Mouse (Mus musculus) telencephalon, adult 2 months (tissue): ENCODE data around the gene Vamp8.

Source experiments
- DNase-seq: peaks from one replicate; pipeline ENCODE4 v3.0.0-alpha.2; 2011; ENCODE audit warnings: low read depth, low spot score

The Vamp8 gene

GRCm38 (mm10) chr6:72405356-72405755 is 14.9 kb upstream of the Vamp8 start:
- no peak for DNase-seq

GRCm38 (mm10) chr6:72401875-72402274 is 11.4 kb upstream of the Vamp8 start:
- no peak for DNase-seq

DNA sequence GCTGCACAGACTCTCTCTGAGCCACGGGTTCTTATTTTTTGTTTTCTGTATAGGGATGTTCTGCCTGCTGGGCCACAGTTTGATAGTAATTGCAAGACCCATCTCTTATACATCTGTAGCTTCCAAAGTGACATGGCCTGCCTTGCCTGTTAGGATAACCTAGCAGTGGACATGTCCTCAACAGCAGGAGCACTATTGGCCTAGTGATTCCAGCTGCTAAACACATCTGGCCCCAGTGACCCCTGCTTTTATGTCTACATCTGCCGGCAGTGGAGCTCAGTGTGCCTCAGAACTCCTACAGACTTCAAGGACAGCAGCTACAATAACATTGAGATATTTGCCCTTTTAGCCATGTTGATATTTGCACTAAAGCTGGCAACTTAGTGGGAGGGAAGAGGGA is 9.5 kb upstream of the Vamp8 start:
- no peak for DNase-seq

- no peak for DNase-seq
Measured at GRCm38 (mm10) chr6:72396837-72397251, 6.3 kb upstream of the Vamp8 start.

- DNase-seq, result no peak
Measured at GRCm38 (mm10) chr6:72392341-72392740, 1.8 kb upstream of the Vamp8 start.

DNA sequence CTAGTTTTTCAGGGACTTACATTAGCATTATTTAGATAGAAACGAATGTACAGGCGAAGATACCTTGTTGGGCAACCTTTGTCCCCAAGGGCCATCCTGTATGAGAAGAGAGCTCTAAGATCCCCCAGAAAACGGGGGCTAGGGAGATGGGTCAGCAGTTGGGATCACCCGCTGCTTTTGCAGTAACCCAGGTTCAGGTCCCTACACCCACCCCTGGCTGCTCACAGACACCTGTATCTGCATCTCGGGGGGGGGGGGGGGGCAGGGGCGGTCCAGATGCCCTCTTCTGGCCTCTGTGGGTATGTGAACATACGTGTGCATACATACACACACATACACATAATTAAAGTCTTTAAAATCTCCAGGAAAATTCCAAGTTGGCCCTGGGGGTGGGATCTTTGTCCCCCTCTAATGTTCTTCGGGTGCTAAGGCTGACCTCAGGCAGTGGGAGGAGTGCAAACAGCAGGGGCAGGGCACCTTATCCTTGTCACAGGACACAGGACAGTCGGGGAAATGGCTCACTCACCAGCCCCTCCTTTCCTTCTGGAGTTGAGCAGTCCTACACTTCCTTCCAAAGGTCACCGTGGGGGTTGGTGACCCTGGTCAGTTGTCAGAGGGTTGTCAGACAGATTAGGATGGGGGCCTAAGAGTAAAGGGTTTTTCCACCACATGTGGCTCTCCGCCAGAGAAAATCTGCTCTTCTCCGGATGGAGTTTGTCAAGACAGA is 455 bp upstream of the Vamp8 start:
- DNase-seq, result no peak

DNA sequence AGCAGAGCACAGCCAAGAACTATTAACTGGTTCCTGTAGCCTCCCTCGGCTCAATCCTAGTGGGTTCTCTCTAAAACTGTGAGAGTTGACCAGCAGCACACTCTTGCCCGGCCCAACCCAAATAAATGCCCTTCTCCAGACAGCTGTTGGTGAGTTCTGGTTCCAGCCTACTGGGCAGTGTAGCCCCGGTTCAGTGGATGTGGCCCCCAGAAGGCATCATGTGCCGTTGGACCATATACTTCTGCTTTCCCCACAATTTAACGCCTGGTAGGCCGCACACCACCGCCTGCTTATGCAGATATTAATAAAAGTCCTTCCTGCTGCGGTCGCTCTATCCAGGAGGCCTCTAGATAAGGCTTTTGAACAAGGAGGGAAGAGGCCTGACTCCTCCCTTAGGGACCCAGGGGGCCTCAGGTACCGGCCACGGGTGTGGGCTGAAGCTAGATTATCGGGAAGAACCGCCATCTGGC is 997 bp downstream of the Vamp8 start:
- no peak for DNase-seq

DNA sequence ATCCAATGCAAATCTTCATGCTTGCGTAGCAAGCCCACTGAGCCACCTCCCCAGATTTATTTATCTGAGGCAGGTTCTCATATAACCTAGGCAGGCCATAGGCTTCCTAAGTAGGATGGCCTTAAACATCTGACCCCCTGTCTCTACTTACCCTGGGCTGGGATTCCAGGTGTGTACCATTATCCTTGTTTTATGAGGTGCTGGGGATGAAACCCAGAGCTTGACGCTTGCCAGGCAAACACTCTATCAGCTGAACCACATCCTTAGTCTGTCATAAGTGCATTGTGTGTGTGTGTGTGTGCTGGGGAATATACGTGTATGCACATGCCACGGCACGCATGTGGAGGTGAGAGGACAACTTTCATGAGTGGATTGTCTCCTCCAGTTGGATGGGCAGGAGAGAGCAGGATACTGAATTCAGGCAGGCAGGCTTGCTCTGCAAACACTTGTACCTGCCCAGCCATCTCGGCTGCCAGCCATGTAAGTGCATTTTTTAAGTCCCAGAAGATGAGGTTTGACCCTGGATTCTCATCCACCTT is 1.6 kb downstream of the Vamp8 start:
- no peak for DNase-seq

DNA sequence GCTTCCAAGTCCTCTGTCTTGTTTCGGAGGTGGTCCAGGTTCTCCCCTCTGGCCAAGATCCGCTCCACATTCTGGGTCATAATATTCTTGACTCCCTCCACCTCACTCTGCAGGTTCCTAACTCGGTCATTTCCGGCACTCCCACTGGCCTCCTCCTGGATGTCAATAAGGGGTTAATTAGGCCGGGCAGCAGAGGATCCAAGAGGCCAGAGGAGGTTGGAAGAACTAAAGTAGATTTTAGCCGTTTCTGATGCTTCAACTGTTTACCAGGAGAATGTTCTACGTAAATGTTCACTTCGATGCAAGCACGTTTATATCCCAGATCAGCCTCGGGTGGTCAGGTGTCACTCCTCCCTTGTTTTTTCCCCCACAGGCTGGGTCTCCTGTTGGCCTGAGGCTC is 2.2 kb downstream of the Vamp8 start:
- no peak for DNase-seq

DNA sequence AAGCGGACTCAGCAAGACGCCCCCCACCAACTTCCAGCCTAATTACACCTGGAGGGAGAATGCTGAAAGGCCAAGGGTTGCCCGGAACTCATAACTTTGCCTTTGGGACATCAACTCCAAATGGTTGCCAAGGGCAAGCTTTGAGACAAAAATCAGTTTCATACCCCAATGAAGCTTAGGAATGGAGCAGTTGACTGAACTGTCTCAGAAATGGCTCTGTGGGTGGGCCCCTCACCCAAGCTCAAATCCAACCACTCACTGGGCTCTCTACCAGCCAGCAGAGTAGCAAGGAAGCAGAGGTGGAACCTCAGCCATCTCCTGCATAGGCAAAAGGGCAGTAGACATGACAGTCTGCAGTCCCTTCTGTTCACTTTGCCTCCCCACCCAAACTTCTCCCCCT is 2.7 kb downstream of the Vamp8 start:
- no peak for DNase-seq

GRCm38 (mm10) chr6:72386561-72386960 is 3.9 kb downstream of the Vamp8 start:
- DNase-seq, result no peak

DNA sequence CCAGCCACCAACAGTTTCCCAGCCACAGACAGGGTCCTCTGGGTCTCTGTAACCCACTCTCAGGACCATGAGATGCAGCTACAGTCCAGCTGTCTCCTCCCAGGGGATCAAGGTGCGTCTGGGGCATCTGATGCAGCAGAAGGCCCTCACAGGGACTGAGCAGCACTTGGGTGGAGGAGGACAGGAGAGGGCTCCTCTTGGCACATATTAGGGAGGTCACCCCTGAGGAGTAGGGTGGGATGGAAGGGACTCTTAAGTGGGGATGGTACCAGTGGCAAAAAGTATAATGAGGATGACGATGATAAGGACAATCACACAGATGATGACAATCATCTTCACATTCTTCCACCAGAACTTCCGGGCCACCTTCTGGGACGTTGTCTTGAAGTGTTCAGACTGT is 5.2 kb downstream of the Vamp8 start:
- DNase-seq, result no peak

DNA sequence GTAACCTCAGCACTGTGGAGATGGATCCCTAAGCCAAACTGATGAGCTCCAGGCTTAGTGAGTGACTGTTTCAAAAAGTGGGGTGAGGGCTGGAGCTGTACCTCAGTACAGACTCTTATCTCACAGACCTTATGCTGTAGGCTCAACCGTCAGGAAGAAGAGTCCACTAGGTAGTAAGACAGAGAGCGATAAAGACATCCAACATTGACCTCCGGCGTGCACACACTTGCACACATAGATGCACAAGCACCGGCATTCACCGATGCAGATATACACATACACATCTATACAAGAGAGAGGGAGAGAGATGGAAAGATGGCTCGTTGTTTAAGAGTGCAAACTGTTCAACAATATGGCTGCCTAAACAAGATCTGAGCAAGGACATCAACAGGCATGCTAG is 6.6 kb downstream of the Vamp8 start:
- DNase-seq, result no peak

- no peak for DNase-seq
Measured at GRCm38 (mm10) chr6:72383142-72383820, 7.2 kb downstream of the Vamp8 start.

DNA sequence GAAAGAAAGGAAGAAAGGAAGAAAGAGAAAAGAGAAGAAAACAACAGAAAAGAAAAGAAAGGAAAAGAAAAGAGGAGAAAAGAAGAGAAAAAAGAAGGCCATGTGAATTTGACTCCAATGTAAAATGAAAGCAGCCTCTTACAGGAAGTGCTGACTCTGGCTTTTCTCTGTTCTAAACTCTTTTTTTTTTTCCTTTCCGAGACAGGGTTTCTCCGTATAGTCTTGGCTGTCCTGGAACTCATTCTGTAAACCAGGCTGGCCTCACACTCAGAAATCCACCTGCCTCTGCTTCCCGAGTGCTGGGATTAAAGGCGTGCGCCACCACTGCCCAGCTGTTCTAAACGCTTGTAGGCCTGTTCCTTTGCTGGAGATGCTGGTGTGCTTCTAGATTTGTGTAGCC is 8.0 kb downstream of the Vamp8 start:
- no peak for DNase-seq

- no peak for DNase-seq
Measured at GRCm38 (mm10) chr6:72380131-72380770, 10.3 kb downstream of the Vamp8 start, which contains the start of gene Vamp5. Gene Vamp5 (minus strand): TSS chr6:72380468.

GRCm38 (mm10) chr6:72379377-72380130 is 10.9 kb downstream of the Vamp8 start:
- no peak for DNase-seq

DNA sequence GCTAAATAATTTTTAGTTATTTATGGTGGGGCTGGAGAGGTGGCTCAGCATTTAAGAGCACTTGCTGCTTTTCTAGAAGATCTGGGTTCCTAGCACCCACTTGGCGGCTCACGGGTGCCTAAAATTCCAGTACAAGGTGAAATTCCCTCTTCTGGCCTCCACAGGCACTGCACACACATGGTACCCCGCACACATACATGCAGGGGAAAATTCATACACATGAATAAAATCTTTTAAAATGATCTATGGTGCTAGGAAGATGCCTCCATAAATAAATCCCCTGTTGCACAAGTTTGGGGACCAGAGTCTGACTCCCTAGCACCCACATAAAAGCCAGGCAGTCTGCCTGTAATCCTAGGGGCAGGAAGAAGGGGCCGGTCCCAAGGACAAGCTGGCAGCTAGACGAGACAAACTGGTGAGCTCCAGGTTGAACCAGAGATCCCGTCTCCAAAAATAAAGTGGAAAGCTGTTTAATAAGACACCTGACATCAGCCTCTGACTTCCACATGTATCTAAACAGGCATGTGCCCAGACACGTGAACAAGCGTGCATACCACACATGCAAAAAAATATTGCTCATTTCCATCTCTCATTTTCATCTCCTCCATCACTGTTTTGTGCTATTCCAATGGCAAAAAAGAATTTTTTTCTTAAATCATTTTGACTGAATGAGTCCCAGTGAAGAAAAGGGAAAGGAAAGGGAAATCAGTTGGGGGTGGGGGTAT is 11.8 kb downstream of the Vamp8 start:
- DNase-seq, result no peak

GRCm38 (mm10) chr6:72374820-72375563 is 15.5 kb downstream of the Vamp8 start:
- DNase-seq, result no peak

DNA sequence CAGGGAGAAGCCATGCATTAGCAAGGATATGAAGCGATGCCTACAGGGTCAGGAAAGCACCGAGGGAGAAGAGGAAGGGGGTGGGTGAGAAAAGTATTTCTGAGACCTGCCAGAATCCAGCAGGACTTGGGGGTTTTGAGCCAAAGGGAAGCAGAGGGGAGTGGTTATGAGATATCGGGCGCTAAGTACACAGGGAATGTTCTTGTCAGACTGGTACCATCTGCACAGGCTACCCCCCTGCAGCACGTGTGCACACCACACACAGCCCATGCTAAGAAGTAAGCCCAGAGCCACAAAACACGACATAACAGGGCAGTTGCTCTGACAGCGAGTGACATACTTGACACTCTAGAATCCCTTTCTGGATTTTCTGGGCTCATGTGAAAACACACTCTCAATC is 16.3 kb downstream of the Vamp8 start:
- DNase-seq, result no peak
